Comparison of ENCODE assay signal across 21 mouse cellular contexts in the genomic region with DNA sequence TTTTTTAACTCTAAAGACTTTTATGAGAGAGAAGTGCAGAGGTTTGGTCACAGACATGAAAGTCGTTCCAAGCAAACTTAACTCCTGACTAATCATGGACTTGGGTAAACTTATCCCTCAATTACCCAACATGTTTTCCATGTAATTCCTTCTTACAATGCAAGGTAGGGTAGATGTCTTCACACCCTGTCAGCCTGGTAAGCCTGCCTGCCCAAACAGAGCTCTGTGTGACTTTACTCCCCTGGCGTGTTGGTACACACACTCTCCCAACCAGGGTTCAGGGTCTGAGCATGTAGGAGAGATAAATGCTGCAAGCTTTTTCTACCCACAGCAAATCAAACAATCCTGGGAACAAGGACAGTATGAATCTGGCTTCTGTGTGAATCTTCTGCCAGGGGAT.
"Had no signal": no experiment of that assay in that cellular context is flagged by ENCODE, and none has a peak within 500 bp of the region (broad histone marks: within the 10 kb centered on the region; RNA-seq: fewer than 3 reads in every experiment).

No protein-coding gene starts in this region.

- H3K4me3 ChIP-seq: kidney, embryonic 15.5 days; limb, embryonic 12.5 days; limb, embryonic 15.5 days; midbrain, embryonic 12.5 days; midbrain, embryonic 15.5 days; neural tube, embryonic 12.5 days; neural tube, embryonic 15.5 days had no signal

- H3K9me3 ChIP-seq: kidney, embryonic 15.5 days; limb, embryonic 12.5 days; limb, embryonic 15.5 days; midbrain, embryonic 12.5 days; midbrain, embryonic 15.5 days; neural tube, embryonic 12.5 days; neural tube, embryonic 15.5 days had no signal

- H3K9ac ChIP-seq: kidney, embryonic 15.5 days; limb, embryonic 12.5 days; limb, embryonic 15.5 days; liver, embryonic 14.5 days; liver, postnatal 0 days; lung, embryonic 14.5 days; midbrain, embryonic 12.5 days; midbrain, embryonic 15.5 days; neural tube, embryonic 12.5 days; neural tube, embryonic 15.5 days had no signal

- DNase-seq: kidney, adult 8-10 months; kidney, postnatal 10 days; kidney, postnatal 36 days; left cerebral cortex, postnatal 4 days; liver, postnatal 0 days; lung, embryonic 14.5 days; right cerebral cortex, adult 18-20 months; right cerebral cortex, postnatal 14 days; right cerebral cortex, postnatal 4 days; thymus, postnatal 25 days had no signal

- ATAC-seq: liver, postnatal 0 days; lung, postnatal 0 days; midbrain, embryonic 15.5 days had no signal

- H3K36me3 ChIP-seq: kidney, embryonic 15.5 days; limb, embryonic 12.5 days; limb, embryonic 15.5 days; midbrain, embryonic 12.5 days; midbrain, embryonic 15.5 days; neural tube, embryonic 12.5 days; neural tube, embryonic 15.5 days had no signal

- H3K4me2 ChIP-seq: kidney, embryonic 15.5 days; limb, embryonic 12.5 days; limb, embryonic 15.5 days; liver, embryonic 11.5 days; lung, embryonic 14.5 days; midbrain, embryonic 12.5 days; midbrain, embryonic 15.5 days; neural tube, embryonic 12.5 days; neural tube, embryonic 15.5 days had no signal

- H3K27ac ChIP-seq: kidney, embryonic 15.5 days; limb, embryonic 12.5 days; limb, embryonic 15.5 days; liver, embryonic 14.5 days; macrophage; midbrain, embryonic 12.5 days; midbrain, embryonic 15.5 days; neural tube, embryonic 12.5 days; neural tube, embryonic 15.5 days had no signal

- H3K27me3 ChIP-seq: kidney, embryonic 15.5 days; limb, embryonic 15.5 days; midbrain, embryonic 12.5 days; midbrain, embryonic 15.5 days; neural tube, embryonic 12.5 days; neural tube, embryonic 15.5 days had no signal
